Mouse (Mus musculus) kidney, adult 9 months (tissue): ENCODE measurements at regions not wholly inside any gene's neighbourhood (a gene's known extent, or its start where the extent isn't known, plus 50 kb on each side); places are given as distances from the start of the nearest gene placed in this dataset.

Experiments
- DNase-seq: peaks from one replicate; pipeline ENCODE4 v3.0.0; 2022

DNA sequence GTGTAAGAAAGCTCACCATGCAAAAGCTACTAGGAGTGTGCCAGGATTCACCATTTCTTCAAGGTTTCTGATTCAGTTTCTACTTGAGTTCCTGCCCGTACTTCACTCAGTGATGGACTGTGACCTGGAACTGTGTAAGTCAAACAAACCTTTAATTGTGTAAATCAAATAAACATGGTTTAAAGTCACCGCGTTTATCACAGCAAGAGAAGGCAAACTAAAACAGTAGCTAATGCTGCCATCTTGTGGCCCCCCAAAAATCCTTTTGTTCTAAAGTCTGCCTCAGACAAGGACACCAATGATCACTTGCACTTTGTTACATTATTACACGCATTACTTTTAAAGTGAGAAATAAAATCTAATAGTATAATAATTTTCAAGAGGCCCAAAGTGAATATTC, 63.6 kb upstream of the Dcx start:
- DNase-seq: peak; percentile 20
